Mouse (Mus musculus) C2C12 (cell line): Measurements from ENCODE around the gene Mrtfa. TPM values are rescaled to one million over a fixed set of nuclear protein-coding genes. Genes with fewer than 3 reads are reported as not detected.

Experiments used
- H3K27me3 ChIP-seq: one replicate; pipeline ENCODE4 v1.6.1; 2011; ENCODE audit not compliant: control insufficient read depth, insufficient read depth, insufficient read length
- H3K36me3 ChIP-seq: one replicate; pipeline ENCODE4 v1.6.1; 2011; ENCODE audit not compliant: control insufficient read depth, insufficient read depth
- H3K4me3 ChIP-seq: one replicate; pipeline ENCODE4 v1.5.1; 2011; ENCODE audit warnings: mild to moderate bottlenecking, control low read depth; ENCODE audit not compliant: poor library complexity, insufficient read depth, severe bottlenecking
- H3K79me2 ChIP-seq: one replicate; pipeline ENCODE4 v1.6.1; 2011; ENCODE audit not compliant: control insufficient read depth, insufficient read depth
- H3K79me3 ChIP-seq: one replicate; pipeline ENCODE4 v1.6.1; 2011; ENCODE audit warnings: low read depth, control low read depth
- H3ac ChIP-seq: one replicate; pipeline ENCODE3; 2011; ENCODE audit warnings: low read depth; ENCODE audit not compliant: control insufficient read depth, insufficient read length
- CEBPB ChIP-seq: IDR thresholded peaks from one replicate; pipeline ENCODE4 v1.6.1; 2011; ENCODE audit warnings: low read depth, mild to moderate bottlenecking, control low read depth, moderate library complexity
- CTCF ChIP-seq: IDR thresholded peaks from one replicate; pipeline ENCODE4 v1.5.1; 2011; ENCODE audit not compliant: control insufficient read depth, insufficient read depth, insufficient read length
- FOSL1 ChIP-seq: IDR thresholded peaks from one replicate; pipeline ENCODE4 v1.8.0; 2011; ENCODE audit warnings: mild to moderate bottlenecking, low read length; ENCODE audit not compliant: poor library complexity, insufficient read depth, severe bottlenecking
- MAX ChIP-seq: IDR thresholded peaks from one replicate; pipeline ENCODE4 v1.6.1; 2011; ENCODE audit warnings: mild to moderate bottlenecking, control low read depth
- MYOD1 ChIP-seq: IDR thresholded peaks from one replicate; pipeline ENCODE4 v1.6.1; 2011; ENCODE audit warnings: low read depth; ENCODE audit not compliant: control insufficient read depth, insufficient read length
- MYOG ChIP-seq: IDR thresholded peaks from one replicate; pipeline ENCODE4 v1.6.1; 2011; ENCODE audit not compliant: control insufficient read depth, insufficient read length; ENCODE audit errors: extremely low read depth
- USF1 ChIP-seq: IDR thresholded peaks from one replicate; pipeline ENCODE4 v1.6.1; 2011; ENCODE audit warnings: low read depth, mild to moderate bottlenecking, control low read depth, moderate library complexity
- polyA plus RNA-seq: library from polyadenylated mRNA; unstranded; fragments of >200 nt; fragmentation: generic; extraction: Trizol; gene quantifications from one replicate; pipeline ENCODE4 v1.2.1, GENCODE M21; 2012; ENCODE audit warnings: missing spikeins

The Mrtfa gene
- polyA plus RNA-seq, 1 experiment: 42.2 TPM

GRCm38 (mm10) chr15:81007339-81007738 is 183.2 kb downstream of the Mrtfa start:
- H3K79me3 ChIP-seq: no peaks in the 10 kb centered on the region
- H3K36me3 ChIP-seq: peaks cover 52% of the 10 kb centered on the region
- no peaks in the 10 kb centered on the region for H3K27me3 ChIP-seq
- no peak overlapping the region for H3K4me3 ChIP-seq
- TF ChIP-seq CTCF (no peak), CEBPB (no peak)
- no peak overlapping the region for H3ac ChIP-seq
- H3K79me2 ChIP-seq: no peaks in the 10 kb centered on the region

- H3K79me3 ChIP-seq: no peaks in the 10 kb centered on the region
- peaks cover 42% of the 10 kb centered on the region for H3K36me3 ChIP-seq
- no peaks in the 10 kb centered on the region for H3K27me3 ChIP-seq
- TF ChIP-seq MAX (no peak), MYOG (no peak), CEBPB (no peak), MYOD1 (no peak), USF1 (no peak), CTCF (no peak), FOSL1 (no peak)
- no peak overlapping the region for H3K4me3 ChIP-seq
- no peak overlapping the region for H3ac ChIP-seq
- no peaks in the 10 kb centered on the region for H3K79me2 ChIP-seq
Observed at GRCm38 (mm10) chr15:81006127-81006735, 184.3 kb downstream of the Mrtfa start.

GRCm38 (mm10) chr15:81000419-81001138 is 190.0 kb downstream of the Mrtfa start:
- Histone ChIP-seq H3K27me3 (no peaks in the 10 kb centered on the region), H3K79me2 (no peaks in the 10 kb centered on the region), H3K79me3 (no peaks in the 10 kb centered on the region), H3K36me3 (peaks cover 9% of the 10 kb centered on the region), H3K4me3 (no peak overlapping the region), H3ac (no peak overlapping the region)
- no peak for TF ChIP-seq MYOG
- no peak for TF ChIP-seq CTCF
- no peak for TF ChIP-seq USF1
- no peak for TF ChIP-seq CEBPB
- no peak for TF ChIP-seq FOSL1
- no peak for TF ChIP-seq MYOD1
- no peak for TF ChIP-seq MAX

- H3K4me3 ChIP-seq: no peak overlapping the region
- H3K79me3 ChIP-seq: no peaks in the 10 kb centered on the region
- no peaks in the 10 kb centered on the region for H3K79me2 ChIP-seq
- H3K36me3 ChIP-seq: no peaks in the 10 kb centered on the region
- TF ChIP-seq FOSL1 (no peak), MYOD1 (no peak), CTCF (no peak), MAX (no peak), CEBPB (no peak), MYOG (no peak), USF1 (no peak)
- no peaks in the 10 kb centered on the region for H3K27me3 ChIP-seq
- H3ac ChIP-seq: no peak overlapping the region
Observed at GRCm38 (mm10) chr15:80997077-80997476, 193.5 kb downstream of the Mrtfa start.

GRCm38 (mm10) chr15:80996090-80996835 is 194.3 kb downstream of the Mrtfa start:
- Histone ChIP-seq H3K4me3 (no peak overlapping the region), H3K79me3 (no peaks in the 10 kb centered on the region), H3K79me2 (no peaks in the 10 kb centered on the region), H3K27me3 (no peaks in the 10 kb centered on the region), H3ac (no peak overlapping the region), H3K36me3 (no peaks in the 10 kb centered on the region)
- TF ChIP-seq CTCF: no peak
- TF ChIP-seq MYOD1: no peak
- TF ChIP-seq MAX: no peak
- no peak for TF ChIP-seq MYOG
- TF ChIP-seq FOSL1: no peak
- no peak for TF ChIP-seq USF1
- no peak for TF ChIP-seq CEBPB
